8 mouse cellular contexts compared by ENCODE assay signal in genomic region chr1:152766032-152766772, GRCm38 (mm10). TPM values are rescaled to one million over a fixed set of nuclear protein-coding genes. Genes with fewer than 3 reads are reported as not detected.
DNase-seq lines count a peak whose midpoint lies in the region; ATAC-seq lines count a peak whose summit lies in the region.

TSS of gene Rgl1 (minus strand) at chr1:152766351.
TSS of gene Arpc5 (plus strand) at chr1:152766542.

- peaks cover 44% of the 10 kb centered on the region for H3K79me2 ChIP-seq in macrophage (ENCODE audit: inconsistent target)

- ATAC-seq in hindbrain, embryonic 16.5 days: peak; percentile 97

- under 1% methylated on average over 84 of the region's 86 CpGs for WGBS in hindbrain, embryonic 16.5 days
- under 1% methylated on average over 77 of the region's 86 CpGs for WGBS in macrophage (ENCODE audit: missing documents)

- H3K9me3 ChIP-seq in hindbrain, embryonic 16.5 days (ENCODE audit: control insufficient read depth, low read length): no peaks in the 10 kb centered on the region

- H3K27ac ChIP-seq in hindbrain, embryonic 16.5 days (ENCODE audit: low read depth, low read length): peak within 1 kb of the TSS; percentile 87
- peak within 1 kb of the TSS; percentile 83 for H3K27ac ChIP-seq in macrophage

- H3K4me1 ChIP-seq in hindbrain, embryonic 16.5 days (ENCODE audit: control insufficient read depth, insufficient read depth, low read depth, low read length): peaks cover 10% of the 10 kb centered on the region

- peak within 1 kb of the TSS; percentile 97 for H3K9ac ChIP-seq in hindbrain, embryonic 16.5 days (ENCODE audit: low read depth, low read length)

- peaks cover 6% of the 10 kb centered on the region for H3K36me3 ChIP-seq in hindbrain, embryonic 16.5 days (ENCODE audit: control insufficient read depth, insufficient read depth, low read length)
- peaks cover 29% of the 10 kb centered on the region for H3K36me3 ChIP-seq in macrophage (ENCODE audit: inconsistent target)

- peak; percentile 87 for DNase-seq in WW6 (ENCODE audit: low read depth, low spot score)
- peak; percentile 94 to 96 for DNase-seq in cerebellum, postnatal 4 days (ENCODE audit: low spot score in 2 of 2)
- DNase-seq in gastrocnemius, adult 18-20 months (ENCODE audit: low spot score): peak; percentile 96
- DNase-seq in left cerebral cortex, adult 18-20 months (ENCODE audit: low spot score in 2 of 2): peak; percentile 97 to 98
- DNase-seq in right cerebral cortex, adult 18-20 months: peak; percentile 97
- peak; percentile 84 for DNase-seq in urinary bladder, postnatal 10 days (ENCODE audit: low spot score)

- H3K27me3 ChIP-seq in hindbrain, embryonic 16.5 days (replicated peaks; ENCODE audit: control insufficient read depth, insufficient read depth, low read length): no peaks in the 10 kb centered on the region; the same call in 1 of the 2 replicates

- peak within 1 kb of the TSS; percentile 77 for H3K4me2 ChIP-seq in hindbrain, embryonic 16.5 days (ENCODE audit: low read length)

- H3K4me3 ChIP-seq in hindbrain, embryonic 16.5 days (ENCODE audit: low read length): peak within 1 kb of the TSS; percentile 89
- peak within 1 kb of the TSS; percentile 96 for H3K4me3 ChIP-seq in macrophage (ENCODE audit: inconsistent target)

RNA-seq across cellular contexts. Expression of gene Rgl1, which starts in this region (rescaled TPM):
- total RNA-seq in gastrocnemius, adult 18-20 months (2021): 1 to 10 TPM; 4.9 to 7.8 TPM
- 18.4 and 19.4 TPM in 2 replicates for polyA plus RNA-seq in hindbrain, embryonic 16.5 days (2015; fragmentation: Nextera tagmentation; extraction: Ambion mirVana)
- total RNA-seq in left cerebral cortex, adult 18-20 months (2021): 100 to 1,000 TPM; 111 to 116 TPM
- 100 to 1,000 TPM in 25 of 26 experiments, 10 to 100 TPM in 1; 98.8 to 433 (median 225) TPM for total RNA-seq in macrophage (2018; cell fraction: chromatin; rRNA removed)
- 100 to 1,000 TPM in 16 of 26 experiments, 10 to 100 TPM in 10; 68.8 to 191 (median 147) TPM for total RNA-seq in macrophage (2018; cell fraction: cytosol; rRNA removed)
- 100 to 1,000 TPM in 25 of 26 experiments, 10 to 100 TPM in 1; 95.5 to 293 (median 207) TPM for total RNA-seq in macrophage (2018; cell fraction: nucleus; rRNA removed)
- 38.0 to 74.0 TPM (median 62.2 TPM) in 3 replicates for polyA plus RNA-seq in macrophage (2018)

RNA-seq across cellular contexts. Expression of gene Arpc5, which starts in this region (rescaled TPM):
- 10 to 100 TPM in 1 of 2 experiments, 1 to 10 TPM in 1; 7.8 to 11.7 TPM for total RNA-seq in gastrocnemius, adult 18-20 months (2021)
- 300 and 315 TPM in 2 replicates for polyA plus RNA-seq in hindbrain, embryonic 16.5 days (2015; fragmentation: Nextera tagmentation; extraction: Ambion mirVana)
- 10 to 100 TPM; 81.0 to 95.0 TPM for total RNA-seq in left cerebral cortex, adult 18-20 months (2021)
- 100 to 1,000 TPM; 124 to 281 (median 185) TPM for total RNA-seq in macrophage (2018; cell fraction: chromatin; rRNA removed)
- total RNA-seq in macrophage (2018; cell fraction: cytosol; rRNA removed): 100 to 1,000 TPM; 463 to 648 (median 564) TPM
- total RNA-seq in macrophage (2018; cell fraction: nucleus; rRNA removed): 100 to 1,000 TPM; 166 to 467 (median 306) TPM
- 466 to 600 TPM (median 492 TPM) in 3 replicates for polyA plus RNA-seq in macrophage (2018)

Comparison
In these comparisons a context has a peak if more than half of its experiments do, and no peak if none do; other contexts are left out.
1. Peak in every context shown above with its lines: DNase-seq, ATAC-seq, H3K4me3 ChIP-seq and H3K27ac ChIP-seq.
2. RNA of gene Rgl1 (total RNA-seq): 111 to 116 TPM in left cerebral cortex, adult 18-20 months; 4.9 to 7.8 TPM in gastrocnemius, adult 18-20 months; every median in the first group is over 10 times any median in the second.
3. RNA of gene Arpc5 (total RNA-seq): 81.0 to 95.0 TPM in left cerebral cortex, adult 18-20 months; 7.8 to 11.7 TPM in gastrocnemius, adult 18-20 months; every median in the first group is over 4 times any median in the second.